Mouse (Mus musculus) megakaryocyte-erythroid progenitor cell, adult 5-6 weeks (primary cell): ENCODE measurements around the gene S100a5. TPM values are rescaled to one million over a fixed set of nuclear protein-coding genes. Genes with fewer than 3 reads are reported as not detected.

ENCODE experiments used
- ATAC-seq: replicated peaks from 2 replicates; pipeline ENCODE4 v1.8.0; 2016; ENCODE audit warnings: mild to moderate bottlenecking, inconsistent platforms; ENCODE audit not compliant: severe bottlenecking, poor library complexity, low FRiP score, low TSS enrichment
- total RNA-seq, 2 experiments: library from RNA; stranded (forward) in 1 of 2; stranded (reverse) in 1 of 2; fragments of 200-1000, 215-1000 nt in 1 of 2; fragments of >200 nt in 1 of 2; fragmentation: Nextera tagmentation in 1 of 2; gene quantifications; 2 replicates each; pipeline ENCODE4 v1.2.3; 2014 to 2017

The S100a5 gene
- total RNA-seq, 2 experiments from 2014 or later, result not detected

GRCm38 (mm10) chr3:90659364-90660044 is 51.2 kb downstream of the S100a5 start:
- no peak for ATAC-seq

Other genes starting within 250 kb of the S100a5 start
- 1.7 and 7.3 TPM in 2 replicates for gene Slc27a3, start 218.6 kb upstream of the S100a5 start, total RNA-seq (2014; fragmentation: Nextera tagmentation)
- gene Slc27a3, start 218.6 kb upstream of the S100a5 start, total RNA-seq (2017), result 0.28 and 0.72 TPM in 2 replicates
- 39.0 and 39.3 TPM in 2 replicates for gene Ints3, start 174.9 kb upstream of the S100a5 start, total RNA-seq (2014; fragmentation: Nextera tagmentation)
- gene Ints3, start 174.9 kb upstream of the S100a5 start, total RNA-seq (2017), result 16.4 and 23.2 TPM in 2 replicates
- gene Npr1, start 142.7 kb upstream of the S100a5 start, total RNA-seq (2014; fragmentation: Nextera tagmentation), result 0.22 TPM in 1 of 2 replicates, not detected in the other
- gene Npr1, start 142.7 kb upstream of the S100a5 start, total RNA-seq (2017), result not detected in 2 replicates
- gene Ilf2, start 132.4 kb upstream of the S100a5 start, total RNA-seq (2014; fragmentation: Nextera tagmentation), result 113 and 117 TPM in 2 replicates
- gene Ilf2, start 132.4 kb upstream of the S100a5 start, total RNA-seq (2017), result 236 and 240 TPM in 2 replicates
- gene Snapin, start 117.5 kb upstream of the S100a5 start, total RNA-seq (2014; fragmentation: Nextera tagmentation), result 37.0 and 38.1 TPM in 2 replicates
- 19.5 and 48.6 TPM in 2 replicates for gene Snapin, start 117.5 kb upstream of the S100a5 start, total RNA-seq (2017)
- 122 and 154 TPM in 2 replicates for gene Chtop, start 99.0 kb upstream of the S100a5 start, total RNA-seq (2014; fragmentation: Nextera tagmentation)
- 118 and 119 TPM in 2 replicates for gene Chtop, start 99.0 kb upstream of the S100a5 start, total RNA-seq (2017)
- gene S100a1, start 94.1 kb upstream of the S100a5 start, total RNA-seq (2014; fragmentation: Nextera tagmentation), result 27.2 and 33.2 TPM in 2 replicates
- 55.0 and 57.4 TPM in 2 replicates for gene S100a1, start 94.1 kb upstream of the S100a5 start, total RNA-seq (2017)
- 14.8 and 33.6 TPM in 2 replicates for gene S100a13, start 94.1 kb upstream of the S100a5 start, total RNA-seq (2014; fragmentation: Nextera tagmentation)
- 36.2 and 58.0 TPM in 2 replicates for gene S100a13, start 94.1 kb upstream of the S100a5 start, total RNA-seq (2017)
- gene S100a14, start 81.7 kb upstream of the S100a5 start, total RNA-seq (2014; fragmentation: Nextera tagmentation), result not detected in 2 replicates
- gene S100a14, start 81.7 kb upstream of the S100a5 start, total RNA-seq (2017), result 4.1 TPM in 1 of 2 replicates, not detected in the other
- not detected in 2 replicates for gene S100a16, start 71.3 kb upstream of the S100a5 start, total RNA-seq (2014; fragmentation: Nextera tagmentation)
- gene S100a16, start 71.3 kb upstream of the S100a5 start, total RNA-seq (2017), result not detected in 2 replicates
- not detected in 2 replicates for gene S100a3, start 47.9 kb upstream of the S100a5 start, total RNA-seq (2014; fragmentation: Nextera tagmentation)
- gene S100a3, start 47.9 kb upstream of the S100a5 start, total RNA-seq (2017), result not detected in 2 replicates
- not detected in 2 replicates for gene S100a2, start 18.3 kb upstream of the S100a5 start, total RNA-seq (2014; fragmentation: Nextera tagmentation)
- gene S100a2, start 18.3 kb upstream of the S100a5 start, total RNA-seq (2017), result not detected in 2 replicates
- not detected in 2 replicates for gene Gm42674, start 6.6 kb upstream of the S100a5 start, total RNA-seq (2014; fragmentation: Nextera tagmentation)
- not detected in 2 replicates for gene Gm42674, start 6.6 kb upstream of the S100a5 start, total RNA-seq (2017)
- 3.8 TPM in 1 of 2 replicates, not detected in the other for gene S100a4, start 4.8 kb upstream of the S100a5 start, total RNA-seq (2014; fragmentation: Nextera tagmentation)
- gene S100a4, start 4.8 kb upstream of the S100a5 start, total RNA-seq (2017), result 6.7 and 23.6 TPM in 2 replicates
- 2.0 and 21.9 TPM in 2 replicates for gene S100a6, start 4.4 kb downstream of the S100a5 start, total RNA-seq (2014; fragmentation: Nextera tagmentation)
- gene S100a6, start 4.4 kb downstream of the S100a5 start, total RNA-seq (2017), result 0.94 TPM in 1 of 2 replicates, not detected in the other
- not detected in 2 replicates for gene S100a7a, start 45.5 kb downstream of the S100a5 start, total RNA-seq (2014; fragmentation: Nextera tagmentation)
- gene S100a7a, start 45.5 kb downstream of the S100a5 start, total RNA-seq (2017), result not detected in 2 replicates
- 8.8 and 1,388 TPM in 2 replicates for gene S100a8, start 60.5 kb downstream of the S100a5 start, total RNA-seq (2014; fragmentation: Nextera tagmentation)
- 75.2 and 207 TPM in 2 replicates for gene S100a8, start 60.5 kb downstream of the S100a5 start, total RNA-seq (2017)
- 1.1 and 1,636 TPM in 2 replicates for gene S100a9, start 87.2 kb downstream of the S100a5 start, total RNA-seq (2014; fragmentation: Nextera tagmentation)
- 59.5 and 143 TPM in 2 replicates for gene S100a9, start 87.2 kb downstream of the S100a5 start, total RNA-seq (2017)
- gene Pglyrp4, start 118.4 kb downstream of the S100a5 start, total RNA-seq (2014; fragmentation: Nextera tagmentation), result not detected in 2 replicates
- gene Pglyrp4, start 118.4 kb downstream of the S100a5 start, total RNA-seq (2017), result not detected in 2 replicates
- gene Gm5849, start 169.4 kb downstream of the S100a5 start, total RNA-seq (2014; fragmentation: Nextera tagmentation), result not detected in 2 replicates
- gene Gm5849, start 169.4 kb downstream of the S100a5 start, total RNA-seq (2017), result not detected in 2 replicates